Comparison of ENCODE assay signal across 8 mouse cellular contexts in genomic region chr10:111422057-111422456, GRCm38 (mm10). TPM values are rescaled to one million over a fixed set of nuclear protein-coding genes. Genes with fewer than 3 reads are reported as not detected.
DNase-seq lines count a peak whose midpoint lies in the region; ATAC-seq and TF ChIP-seq lines count a peak whose summit lies in the region.

No protein-coding gene starts in this region.

- H3K27ac ChIP-seq in kidney, embryonic 16.5 days (ENCODE audit: low read length) = no peak overlapping the region
- H3K27ac ChIP-seq in kidney, adult 2 months (ENCODE audit: insufficient read depth, low read depth, low read length) = no peak overlapping the region

- H3K9ac ChIP-seq in kidney, embryonic 16.5 days (replicated peaks; ENCODE audit: low read length) = no peak overlapping the region

- peaks cover 16% of the 10 kb centered on the region; the same call in 1 of the 2 replicates for H3K4me1 ChIP-seq in kidney, embryonic 16.5 days (ENCODE audit: insufficient read depth, low read length)
- H3K4me1 ChIP-seq in kidney, adult 2 months (ENCODE audit: control insufficient read depth, insufficient read depth, low read length) = no peaks in the 10 kb centered on the region
- H3K4me1 ChIP-seq in megakaryocyte, embryonic 14.5 days = peaks cover 59% of the 10 kb centered on the region

- intact Hi-C loops in left cerebral cortex, postnatal 10 days (cut with DNase I) = no loop called here

- ATAC-seq in kidney, embryonic 16.5 days (ENCODE audit: low FRiP score, low TSS enrichment) = peak; percentile 37; the same call in 1 of the 2 replicates
- ATAC-seq in hematopoietic stem cell, adult 5-6 weeks (replicated peaks in 1 of 2; ENCODE audit: insufficient read depth in 1 of 2, low FRiP score in 2 of 2, low TSS enrichment in 1 of 2, low read depth in 1 of 2, poor library complexity in 2 of 2, severe bottlenecking in 2 of 2) = peak; percentile 8 to 15; a peak in 1 of 4 replicates

- H3K4me3 ChIP-seq in kidney, embryonic 16.5 days (ENCODE audit: low read length) = no peak overlapping the region
- no peak overlapping the region for H3K4me3 ChIP-seq in kidney, adult 2 months (ENCODE audit: insufficient read depth, low read depth, low read length)
- peak overlapping the region; percentile 78 for H3K4me3 ChIP-seq in megakaryocyte, embryonic 14.5 days (replicated peaks)

- H3K36me3 ChIP-seq in kidney, embryonic 16.5 days (ENCODE audit: insufficient read depth, low read length) = no peaks in the 10 kb centered on the region
- H3K36me3 ChIP-seq in kidney, adult 2 months (ENCODE audit: control insufficient read depth, insufficient read depth, low read length) = no peaks in the 10 kb centered on the region
- peaks cover 3% of the 10 kb centered on the region for H3K36me3 ChIP-seq in megakaryocyte, embryonic 14.5 days (replicated peaks; ENCODE audit: low read length)

- WGBS in kidney, embryonic 16.5 days = 32% methylated on average over 6 of the region's 6 CpGs
- 55% methylated on average over 6 of the region's 6 CpGs for WGBS in kidney, adult 2 months

- H3K4me2 ChIP-seq in kidney, embryonic 16.5 days (replicated peaks; ENCODE audit: low read depth, low read length) = peak overlapping the region; percentile 47; the same call in 1 of the 2 replicates

- no peak for TF ChIP-seq CTCF in kidney, adult 2 months (conservative IDR thresholded peaks at IDR 0.05; ENCODE audit: insufficient read depth, insufficient read length, low read depth, low read length)

- no peaks in the 10 kb centered on the region for H3K9me3 ChIP-seq in kidney, embryonic 16.5 days (ENCODE audit: low read length)
- peaks cover 8% of the 10 kb centered on the region for H3K9me3 ChIP-seq in megakaryocyte, embryonic 14.5 days

- H3K27me3 ChIP-seq in kidney, embryonic 16.5 days (ENCODE audit: insufficient read depth, low read length) = no peaks in the 10 kb centered on the region
- H3K27me3 ChIP-seq in kidney, adult 2 months (replicated peaks; ENCODE audit: control insufficient read depth, insufficient read depth, low read length) = no peaks in the 10 kb centered on the region
- no peaks in the 10 kb centered on the region for H3K27me3 ChIP-seq in megakaryocyte, embryonic 14.5 days (replicated peaks)

- TF ChIP-seq POLR2A in kidney, adult 2 months (IDR thresholded peaks at IDR 0.05; ENCODE audit: low read depth, low read length) = no peak

- DNase-seq in kidney, adult 2 months = no peak
- DNase-seq in thymus, postnatal 25 days = peak; percentile 24
- no peak for DNase-seq in left cerebral cortex, postnatal 10 days (ENCODE audit: extremely low spot score in 1 of 2, low spot score in 2 of 2)
- DNase-seq in urinary bladder, postnatal 36 days (ENCODE audit: low spot score in 2 of 2) = no peak
- DNase-seq in adrenal gland, postnatal 4 days (ENCODE audit: low spot score in 2 of 2) = no peak

RNA-seq across cellular contexts. Expression of gene Nap1l1, which starts 51.0 kb away (rescaled TPM):
- 203 and 209 TPM in 2 replicates for polyA plus RNA-seq in kidney, embryonic 16.5 days (2015; fragmentation: Nextera tagmentation; extraction: Ambion mirVana)
- polyA plus RNA-seq in kidney, adult 2 months (2012; rRNA removed) = 9.9 and 18.8 TPM in 2 replicates
- 611 and 635 TPM in 2 replicates for total RNA-seq in hematopoietic stem cell, adult 5-6 weeks (2017)
- polyA plus RNA-seq in megakaryocyte, embryonic 14.5 days (2012; ENCODE audit: insufficient read depth, low replicate concordance) = 40.1 and 96.6 TPM in 2 replicates
- total RNA-seq in left cerebral cortex, postnatal 10 days (2021) = 100 to 1,000 TPM; 237 to 241 TPM
- total RNA-seq in adrenal gland, postnatal 4 days (2021) = 100 to 1,000 TPM; 213 to 250 TPM
